Mouse (Mus musculus) lung, postnatal 0 days (tissue): ENCODE data around the gene Ilkap. TPM values are rescaled to one million over a fixed set of nuclear protein-coding genes. Genes with fewer than 3 reads are reported as not detected.

ENCODE experiments used
- ATAC-seq: fragments of 200-750 bp; cut with Nextera tagmentation; 2 replicates; pipeline ENCODE4 v1.8.0; 2017; ENCODE audit warnings: moderate library complexity
- DNase-seq: peaks from one replicate; pipeline ENCODE4 v3.0.0-alpha.2; 2016; ENCODE audit warnings: low spot score
- H3K27ac ChIP-seq: fragments of 300-500 bp; sonication (generic); 2 replicates; pipeline ENCODE4 v1.5.1; 2014; ENCODE audit warnings: antibody characterized with exemption, mild to moderate bottlenecking, low read length, mixed read lengths
- H3K27me3 ChIP-seq: fragments of 300-500 bp; sonication (generic); replicated peaks from 2 replicates; pipeline ENCODE4 v1.6.1; 2014; ENCODE audit warnings: low read length, mixed read lengths; ENCODE audit not compliant: insufficient read depth
- H3K36me3 ChIP-seq: fragments of 300-500 bp; sonication (generic); 2 replicates; pipeline ENCODE4 v1.6.1; 2014; ENCODE audit warnings: low read length, mixed read lengths; ENCODE audit not compliant: insufficient read depth
- H3K4me1 ChIP-seq: fragments of 300-500 bp; sonication (generic); 2 replicates; pipeline ENCODE4 v1.6.1; 2014; ENCODE audit warnings: antibody characterized with exemption, low read depth, low read length, mixed read lengths; ENCODE audit not compliant: insufficient read depth
- H3K4me2 ChIP-seq: fragments of 300-500 bp; sonication (generic); replicated peaks from 2 replicates; pipeline ENCODE4 v1.6.1; 2014; ENCODE audit warnings: low read depth, mild to moderate bottlenecking, low read length, moderate library complexity, mixed read lengths
- H3K4me3 ChIP-seq: fragments of 300-500 bp; sonication (generic); 2 replicates; pipeline ENCODE4 v1.5.1; 2014; ENCODE audit warnings: low read depth, low read length
- H3K9ac ChIP-seq: fragments of 300-500 bp; sonication (generic); replicated peaks from 2 replicates; pipeline ENCODE4 v1.6.1; 2014; ENCODE audit warnings: low read depth, mild to moderate bottlenecking
- H3K9me3 ChIP-seq: fragments of 300-500 bp; sonication (generic); 2 replicates; pipeline ENCODE4 v1.6.1; 2016; ENCODE audit warnings: low read length, mixed read lengths
- CTCF ChIP-seq: IDR thresholded peaks from 2 replicates; pipeline ENCODE4 v1.5.1; 2016; ENCODE audit warnings: antibody characterized with exemption, mild to moderate bottlenecking
- EP300 ChIP-seq: IDR thresholded peaks from 2 replicates; pipeline ENCODE4 v1.6.1; 2016; ENCODE audit warnings: antibody characterized with exemption, mild to moderate bottlenecking, control low read depth
- WGBS: fragments of 180-500 bp; shearing (Covaris S2); extraction: QIAGEN DNeasy Blood & Tissue Kit; methylation state at CpG from one replicate; pipeline ENCODE4 v1.1.7; 2014; 5-methylcytosine and 5-hydroxymethylcytosine counted together
- polyA plus RNA-seq: library from polyadenylated mRNA; unstranded; fragments of >200 nt; fragmentation: Nextera tagmentation; extraction: Ambion mirVana; gene quantifications from 2 replicates; pipeline ENCODE4 v1.2.1, GENCODE M21; 2015

Ilkap gene
- polyA plus RNA-seq, 1 experiment from 2014 or later: 94.0 TPM

DNA sequence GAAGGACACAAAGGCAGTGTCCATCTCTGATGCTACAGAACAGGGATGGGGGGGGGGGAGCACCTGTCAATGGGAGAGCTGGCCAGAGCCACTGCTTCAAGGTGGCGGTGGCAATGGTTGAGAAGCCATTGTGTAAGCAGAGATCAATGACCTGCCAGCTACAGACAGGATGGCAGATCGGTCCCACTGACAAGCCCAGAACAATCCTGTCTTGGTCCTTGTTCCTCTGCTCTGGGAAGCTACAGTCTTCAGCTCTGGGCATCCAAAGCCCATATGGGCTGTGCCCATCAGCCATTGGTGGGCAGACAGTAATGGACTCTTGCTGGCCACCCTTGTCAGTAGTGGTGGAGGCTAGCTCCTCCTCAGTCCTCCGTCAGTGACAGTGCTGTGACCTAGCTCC lies 43.2 kb upstream of the Ilkap start:
- Histone ChIP-seq H3K9me3 (no peaks in the 10 kb centered on the region), H3K27me3 (no peaks in the 10 kb centered on the region), H3K4me1 (peaks cover 25% of the 10 kb centered on the region), H3K27ac (peak overlapping the region; percentile 65), H3K9ac (no peak overlapping the region), H3K4me2 (no peak overlapping the region), H3K36me3 (peaks cover 49% of the 10 kb centered on the region), H3K4me3 (no peak overlapping the region)
- no peak for DNase-seq
- WGBS: 97% methylated on average over 3 of the region's 3 CpGs
- TF ChIP-seq CTCF (no peak), EP300 (no peak)
- no peak for ATAC-seq

GRCm38 (mm10) chr1:91439776-91440175 lies 41.2 kb upstream of the Ilkap start:
- H3K4me1 ChIP-seq: peaks cover 31% of the 10 kb centered on the region
- no peaks in the 10 kb centered on the region for H3K9me3 ChIP-seq
- H3K27ac ChIP-seq: no peak overlapping the region
- H3K27me3 ChIP-seq: no peaks in the 10 kb centered on the region
- no peak for TF ChIP-seq CTCF
- no peak for TF ChIP-seq EP300
- WGBS: 88% methylated on average over 8 of the region's 8 CpGs
- peaks cover 46% of the 10 kb centered on the region for H3K36me3 ChIP-seq
- H3K4me2 ChIP-seq: no peak overlapping the region
- DNase-seq (no peak), ATAC-seq (no peak)
- H3K4me3 ChIP-seq: no peak overlapping the region
- no peak overlapping the region for H3K9ac ChIP-seq

DNA sequence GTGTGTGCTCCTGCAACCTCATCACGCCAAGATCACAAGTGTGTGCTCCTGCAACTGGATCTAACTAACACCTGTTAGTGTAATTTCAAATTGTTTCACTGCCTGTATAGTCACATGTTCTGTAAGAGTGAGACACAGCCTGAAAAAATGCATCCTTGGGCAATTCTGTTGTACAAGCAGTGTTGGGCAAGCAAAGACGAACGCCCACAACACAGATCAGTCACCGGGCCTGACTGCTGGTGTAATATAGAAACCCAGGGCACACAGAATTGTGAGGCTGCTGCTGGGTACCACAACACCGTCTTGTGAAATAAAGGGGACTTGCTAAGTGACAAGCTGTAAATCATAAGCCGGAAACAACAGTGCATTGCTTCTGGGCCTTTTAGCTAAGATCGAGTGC lies 39.0 kb upstream of the Ilkap start:
- Histone ChIP-seq H3K4me2 (no peak overlapping the region), H3K27me3 (no peaks in the 10 kb centered on the region), H3K4me3 (no peak overlapping the region), H3K27ac (peak overlapping the region; percentile 98), H3K4me1 (peaks cover 31% of the 10 kb centered on the region), H3K36me3 (peaks cover 46% of the 10 kb centered on the region), H3K9ac (no peak overlapping the region), H3K9me3 (no peaks in the 10 kb centered on the region)
- ATAC-seq: peak; percentile 67
- DNase-seq: peak; percentile 94
- no peak for TF ChIP-seq CTCF
- TF ChIP-seq EP300: peak; percentile 93
- 48% methylated on average over 7 of the region's 7 CpGs for WGBS

DNA sequence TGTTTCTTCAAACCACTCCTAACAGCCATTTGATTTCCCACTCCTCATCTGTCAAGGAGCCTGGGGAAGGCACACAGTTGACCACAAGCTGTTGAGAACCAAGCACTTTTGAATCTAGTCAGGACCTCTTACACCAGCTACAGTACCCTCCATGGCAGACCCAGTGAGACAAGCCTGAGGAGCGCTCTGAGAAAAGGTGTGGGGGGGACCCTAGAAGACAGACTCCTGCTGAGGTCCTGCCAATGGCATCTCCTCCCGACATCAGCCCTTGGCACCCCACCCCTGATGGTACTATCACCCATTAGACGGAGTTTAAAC lies 38.4 kb upstream of the Ilkap start:
- Histone ChIP-seq H3K9ac (no peak overlapping the region), H3K27ac (peak overlapping the region; percentile 98), H3K9me3 (no peaks in the 10 kb centered on the region), H3K4me3 (no peak overlapping the region), H3K4me2 (no peak overlapping the region), H3K27me3 (no peaks in the 10 kb centered on the region), H3K4me1 (peaks cover 31% of the 10 kb centered on the region), H3K36me3 (peaks cover 48% of the 10 kb centered on the region)
- DNase-seq: no peak
- WGBS: 71% methylated on average over 3 of the region's 3 CpGs
- ATAC-seq: 0 out of 2 replicates have a peak, but pooled peaks have one; percentile 8
- no peak for TF ChIP-seq CTCF
- TF ChIP-seq EP300: no peak

GRCm38 (mm10) chr1:91436380-91437082 lies 37.9 kb upstream of the Ilkap start:
- DNase-seq: peak; percentile 98
- peaks cover 50% of the 10 kb centered on the region for H3K36me3 ChIP-seq

DNA sequence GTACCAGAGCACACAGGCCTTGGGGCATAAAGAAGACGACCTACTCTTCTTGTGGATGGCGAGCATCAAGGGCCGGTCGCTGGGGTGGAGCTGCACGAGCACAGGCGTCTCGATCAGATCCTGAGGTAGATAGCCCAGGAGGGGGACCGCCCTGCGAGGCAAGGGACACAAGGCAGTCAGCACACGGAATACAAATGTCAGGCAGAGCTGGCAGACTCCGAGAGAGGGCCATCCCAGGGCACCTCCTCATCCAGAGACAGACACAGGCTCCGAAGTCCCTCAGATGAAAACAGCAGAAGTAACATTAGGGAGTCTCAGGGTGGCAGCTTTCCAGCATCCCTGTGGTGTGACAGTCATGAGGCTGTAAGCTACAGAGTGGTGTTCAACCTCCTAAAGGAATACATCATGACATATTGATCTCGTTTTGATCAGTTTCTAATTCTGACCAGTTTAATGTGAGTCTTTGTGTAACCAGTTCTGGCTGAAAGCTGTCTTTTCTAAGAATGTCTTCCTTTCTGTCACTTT lies 37.1 kb upstream of the Ilkap start:
- no peak for DNase-seq
- Histone ChIP-seq H3K27me3 (no peaks in the 10 kb centered on the region), H3K4me3 (no peak overlapping the region), H3K27ac (peak overlapping the region; percentile 98), H3K4me2 (no peak overlapping the region), H3K9ac (peak overlapping the region; percentile 13; the same call in 1 of the 2 replicates), H3K4me1 (peaks cover 31% of the 10 kb centered on the region), H3K9me3 (no peaks in the 10 kb centered on the region), H3K36me3 (peaks cover 55% of the 10 kb centered on the region)
- 68% methylated on average over 13 of the region's 13 CpGs for WGBS
- TF ChIP-seq EP300 (no peak), CTCF (no peak)
- no peak for ATAC-seq

More at GRCm38 (mm10) chr1:91436380-91437082, 37.9 kb upstream of the Ilkap start:
- peak; percentile 86 for ATAC-seq
- TF ChIP-seq CTCF (no peak), EP300 (peak; percentile 100)
- Histone ChIP-seq H3K27ac (peak overlapping the region; percentile 98), H3K4me1 (peaks cover 31% of the 10 kb centered on the region), H3K9me3 (no peaks in the 10 kb centered on the region), H3K27me3 (no peaks in the 10 kb centered on the region), H3K4me2 (0 out of 2 replicates have a peak overlapping the region, but pooled peaks have one; percentile 4), H3K4me3 (no peak overlapping the region), H3K9ac (no peak overlapping the region)
- 28% methylated on average over 6 of the region's 6 CpGs for WGBS
